Mouse (Mus musculus) frontal cortex, adult 2 months (tissue): ENCODE measurements around the gene A630001G21Rik. TPM values are rescaled to one million over a fixed set of nuclear protein-coding genes. Genes with fewer than 3 reads are reported as not detected.
"Not testable (repeated sequence)": the region's sequence is repeated elsewhere in the genome, so short reads cannot be mapped to it uniquely, and the experiment has no call there.

Experiments used
- DNase-seq, 2 experiments: peaks; one replicate each; pipeline ENCODE4 v3.0.0; 2022; ENCODE audit warnings: low spot score in 1 of 2; ENCODE audit errors: extremely low spot score in 1 of 2
- polyA plus RNA-seq: library from polyadenylated mRNA; depleted of rRNA; stranded (reverse); fragments of >200 nt; gene quantifications from 2 replicates; pipeline ENCODE4 v1.2.3, GENCODE M21; 2012; rRNA removed

Gene A630001G21Rik
- polyA plus RNA-seq = 1.2 and 1.3 TPM in 2 replicates

DNA sequence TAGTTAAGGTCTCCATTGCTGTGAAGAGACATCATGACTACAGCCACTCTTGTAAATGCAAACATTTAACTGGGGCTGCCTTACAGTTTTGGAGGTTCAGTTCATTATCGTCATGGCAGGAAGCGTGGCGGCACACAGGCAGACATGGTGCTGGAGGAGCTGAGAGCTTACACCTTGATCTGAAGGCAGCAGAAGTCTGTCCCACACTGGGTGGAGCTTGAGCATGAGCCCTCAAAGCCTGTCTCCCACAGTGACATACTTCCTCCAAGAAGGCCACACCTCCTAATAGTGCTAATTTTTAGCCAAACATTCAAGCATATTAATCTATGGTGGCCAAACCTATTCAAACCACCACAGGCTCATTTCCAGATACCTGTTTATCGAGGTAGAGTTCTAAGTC lies at the start of gene A630001G21Rik:
A630001G21Rik (minus strand) TSS at position 208 of the 400 bp plus-strand sequence.
- no peak for DNase-seq

DNA sequence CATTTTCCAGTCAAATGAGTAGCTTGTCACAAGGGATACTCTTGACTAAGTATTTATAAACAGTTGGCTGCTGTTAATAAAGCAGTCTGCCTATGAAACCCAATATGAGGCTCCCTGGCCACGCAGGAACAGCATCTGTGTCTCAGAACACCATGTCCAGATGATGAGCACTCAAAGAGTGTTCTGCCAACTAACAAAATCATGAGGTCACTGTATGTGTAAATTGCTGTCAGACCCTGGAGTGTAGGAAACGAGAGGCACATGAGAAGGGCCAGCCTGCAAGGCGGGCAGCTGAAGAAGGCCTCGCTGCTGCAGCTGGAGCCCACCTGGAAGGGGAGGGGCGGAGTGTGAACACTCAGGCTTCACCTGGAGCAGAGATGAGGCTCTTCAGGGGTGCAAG lies 48.7 kb upstream of the A630001G21Rik start:
- no peak for DNase-seq

DNA sequence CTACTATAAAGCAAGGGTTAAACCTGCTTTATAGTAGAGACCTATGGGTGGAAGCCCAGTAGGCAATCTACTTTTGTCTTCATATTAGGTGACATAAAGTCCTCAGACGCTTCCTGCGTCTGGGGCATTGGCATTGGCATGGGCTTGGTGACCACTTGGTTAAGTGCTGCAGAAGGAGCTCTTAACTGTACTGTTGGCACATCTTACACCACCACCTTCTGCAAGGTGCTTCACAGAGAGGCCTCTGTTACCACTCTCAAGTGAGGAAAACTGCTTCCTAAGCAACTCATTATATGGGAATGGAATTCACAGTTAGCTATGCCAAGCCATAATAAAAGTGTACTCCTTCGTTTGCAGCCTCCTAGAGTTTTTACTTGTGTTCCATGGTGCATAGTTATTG lies 46.5 kb upstream of the A630001G21Rik start:
- no peak for DNase-seq

DNA sequence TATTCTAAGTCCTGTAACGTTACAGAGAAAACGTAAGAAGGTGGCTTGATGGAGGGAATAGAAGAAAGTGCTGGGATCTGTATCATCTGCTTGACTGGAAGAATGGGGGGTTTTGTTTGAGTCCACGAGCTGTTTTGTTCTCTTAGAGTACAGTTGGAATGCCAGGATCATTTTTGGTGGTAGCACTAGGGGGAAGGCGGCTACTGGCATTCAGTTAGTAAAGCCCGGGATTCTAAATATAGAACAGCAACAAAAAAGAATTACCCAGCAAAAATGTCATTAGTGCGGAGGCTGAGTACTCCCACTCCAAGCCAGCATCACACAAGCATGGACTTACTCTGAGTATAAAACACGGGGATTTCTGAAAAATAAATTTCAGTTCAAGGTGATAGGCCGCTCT lies 43.8 kb upstream of the A630001G21Rik start:
- DNase-seq = no peak

DNA sequence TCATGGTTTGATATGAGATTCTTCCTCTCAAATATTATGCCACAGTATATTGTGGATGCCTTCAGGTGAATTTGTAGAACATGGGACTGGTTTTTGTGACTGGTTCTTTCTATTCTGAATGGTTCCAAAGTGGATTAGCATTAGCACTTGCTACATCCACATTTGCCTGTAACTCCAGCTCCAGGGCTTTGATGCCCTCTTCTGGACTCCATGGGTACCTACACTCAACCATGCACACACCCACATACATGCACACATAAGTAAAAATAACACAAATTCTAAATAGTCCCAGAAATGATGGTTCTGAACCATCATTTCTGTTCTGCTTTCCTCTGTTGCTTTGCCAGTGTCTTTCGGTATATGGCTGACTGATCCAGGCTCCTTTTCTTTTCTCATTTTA lies 41.3 kb upstream of the A630001G21Rik start:
- no peak for DNase-seq

DNA sequence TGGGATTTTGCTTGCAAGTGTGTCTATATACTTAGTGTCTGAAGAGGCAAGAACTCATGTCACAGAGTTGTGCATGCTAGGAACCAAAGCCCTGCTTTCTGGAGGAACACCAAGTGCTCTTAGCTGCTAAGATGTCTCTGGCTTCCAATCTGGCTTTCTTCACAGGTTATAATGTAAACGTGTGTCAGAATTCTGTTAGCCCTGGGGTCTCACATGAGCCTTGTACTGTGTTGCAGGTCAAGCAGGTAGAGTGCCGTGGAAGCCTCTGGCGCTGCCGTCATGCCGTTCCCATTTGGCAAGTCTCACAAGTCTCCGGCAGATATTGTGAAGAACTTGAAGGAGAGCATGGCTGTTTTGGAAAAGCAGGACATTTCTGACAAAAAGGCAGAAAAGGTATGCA lies 39.7 kb upstream of the A630001G21Rik start:
- DNase-seq = no peak

DNA sequence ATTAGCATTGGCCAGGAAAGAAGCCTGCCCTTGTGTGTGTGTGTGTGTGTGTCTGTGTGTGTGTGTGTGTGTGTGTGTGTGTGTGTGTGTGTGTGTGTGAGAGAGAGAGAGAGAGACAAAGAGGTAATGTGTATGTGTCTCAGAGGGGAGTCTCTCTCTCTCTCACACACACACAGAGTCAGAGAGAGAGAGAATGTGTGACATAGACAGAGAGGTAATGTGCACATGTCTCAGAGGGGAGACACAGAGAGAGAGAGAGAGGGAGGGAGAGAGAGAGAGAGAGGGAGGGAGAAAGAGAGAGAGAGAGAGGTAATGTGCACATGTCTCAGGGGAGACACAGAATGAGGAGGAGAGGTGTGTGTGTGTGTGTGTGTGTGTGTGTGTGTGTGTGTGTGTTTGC lies 35.8 kb upstream of the A630001G21Rik start:
- not testable (repeated sequence) for DNase-seq

DNA sequence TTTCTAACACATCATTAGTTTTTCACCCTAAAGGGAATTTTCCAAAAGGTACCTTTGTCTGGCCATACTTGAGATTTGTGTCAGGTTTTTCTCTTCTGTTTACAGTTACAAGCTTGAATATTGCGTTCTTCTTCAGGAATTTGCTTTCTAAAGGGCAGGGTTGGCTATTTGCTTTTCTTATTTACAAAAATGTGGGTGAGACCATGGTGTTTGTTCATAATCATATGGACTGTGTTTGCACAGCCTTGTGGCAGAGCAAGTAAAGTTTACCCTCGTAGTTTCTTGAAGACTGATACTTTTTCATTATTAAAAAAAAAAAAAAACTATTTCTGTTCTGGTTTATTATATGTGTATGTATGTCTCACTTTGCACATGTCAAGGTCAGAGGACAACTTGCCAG lies 32.3 kb upstream of the A630001G21Rik start:
- no peak for DNase-seq

DNA sequence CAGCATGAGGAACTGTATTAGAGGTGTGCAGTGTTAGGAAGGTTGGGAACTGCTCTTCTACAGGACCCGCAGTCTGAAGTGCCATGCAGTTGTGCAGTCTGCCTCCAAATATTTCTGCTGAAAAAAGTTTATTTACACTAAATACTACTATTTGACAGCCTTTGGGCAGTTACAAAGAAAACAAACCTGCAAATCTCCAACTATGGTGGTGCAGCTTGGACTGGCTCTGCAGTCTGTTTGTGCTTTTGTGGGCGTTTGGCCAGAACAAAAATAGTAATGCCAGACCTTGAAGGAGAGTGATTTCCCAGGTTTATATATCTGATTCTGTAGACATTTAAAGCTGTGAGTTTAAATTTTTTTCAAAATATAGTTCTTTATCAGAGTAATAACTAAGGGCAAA lies 31.9 kb upstream of the A630001G21Rik start:
- DNase-seq = no peak

DNA sequence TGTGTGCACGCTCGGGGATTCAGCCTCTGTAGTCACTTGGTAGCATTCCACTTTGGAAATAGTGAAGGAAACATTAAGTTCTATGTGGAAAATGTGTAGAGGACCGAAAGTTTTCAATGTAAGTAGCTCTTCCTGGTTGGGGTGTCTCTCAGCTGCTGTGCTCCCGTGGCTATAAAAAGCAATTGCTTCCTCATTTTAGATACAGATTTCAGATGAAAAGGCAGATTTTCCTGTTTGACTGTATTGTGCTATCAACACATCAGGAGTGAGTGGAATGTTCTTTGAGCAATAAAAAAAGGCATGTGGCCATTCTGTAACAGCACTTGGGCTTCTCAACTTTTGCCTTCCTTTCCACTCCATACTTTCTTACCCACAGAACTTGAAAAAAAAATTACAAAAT lies 30.8 kb upstream of the A630001G21Rik start:
- no peak for DNase-seq

DNA sequence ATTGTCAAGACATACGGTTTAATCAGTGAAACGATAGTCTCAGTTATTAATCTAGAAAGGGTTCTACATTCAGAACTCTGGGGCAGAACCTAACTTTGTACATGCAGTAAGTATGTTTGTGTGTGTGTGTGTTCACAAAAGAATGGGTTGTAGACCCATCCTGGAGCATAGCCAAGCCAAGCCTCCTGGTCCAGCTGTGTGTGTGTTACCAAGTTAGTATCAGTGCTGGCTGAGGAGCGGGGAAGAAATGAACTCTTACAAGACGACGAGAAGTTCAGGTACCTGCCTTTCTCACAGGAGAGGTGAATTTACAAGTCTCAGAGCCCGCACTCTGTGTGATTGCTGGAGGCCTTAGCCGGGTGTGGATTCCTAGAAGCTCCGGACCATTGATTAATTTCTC lies 26.1 kb upstream of the A630001G21Rik start:
- DNase-seq = no peak

DNA sequence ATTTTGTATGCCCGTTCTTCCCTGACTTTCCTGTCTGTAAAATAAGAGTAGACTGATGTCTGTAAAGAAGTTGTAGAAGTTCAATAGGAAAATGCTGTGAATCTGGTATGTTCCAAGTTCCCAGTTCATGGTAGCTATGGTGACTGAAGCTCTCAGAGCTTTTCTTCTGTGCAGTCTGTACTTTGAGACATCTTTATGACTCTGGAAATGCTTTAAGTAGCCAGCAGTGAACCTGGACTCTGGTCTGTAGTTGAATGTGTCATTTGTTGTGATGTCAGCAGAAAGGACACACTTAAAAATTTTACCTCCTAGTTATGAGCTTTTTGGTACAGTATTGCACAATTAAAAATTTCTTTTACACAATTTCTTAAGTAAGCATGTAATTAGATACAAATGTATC lies 24.1 kb upstream of the A630001G21Rik start:
- DNase-seq = no peak

DNA sequence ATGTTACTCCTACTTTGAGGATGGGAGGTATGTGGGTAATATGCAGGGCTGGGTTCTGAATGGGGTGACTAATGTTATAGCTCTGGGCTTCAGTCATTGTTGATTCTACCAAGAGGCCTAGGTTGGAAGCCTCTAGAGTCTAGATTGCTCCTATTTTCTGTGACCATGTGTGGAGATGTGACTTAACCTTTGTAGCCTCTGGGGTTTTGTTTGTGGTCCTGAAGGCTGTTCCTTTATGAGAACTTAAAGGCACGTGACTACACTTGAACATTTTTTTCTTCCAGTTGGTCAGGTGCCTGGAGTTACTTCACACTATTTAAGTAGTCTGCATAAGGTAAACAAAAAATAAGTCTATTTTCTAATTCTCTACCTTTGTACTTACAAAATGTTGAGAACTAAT lies 21.3 kb upstream of the A630001G21Rik start:
- DNase-seq = no peak

DNA sequence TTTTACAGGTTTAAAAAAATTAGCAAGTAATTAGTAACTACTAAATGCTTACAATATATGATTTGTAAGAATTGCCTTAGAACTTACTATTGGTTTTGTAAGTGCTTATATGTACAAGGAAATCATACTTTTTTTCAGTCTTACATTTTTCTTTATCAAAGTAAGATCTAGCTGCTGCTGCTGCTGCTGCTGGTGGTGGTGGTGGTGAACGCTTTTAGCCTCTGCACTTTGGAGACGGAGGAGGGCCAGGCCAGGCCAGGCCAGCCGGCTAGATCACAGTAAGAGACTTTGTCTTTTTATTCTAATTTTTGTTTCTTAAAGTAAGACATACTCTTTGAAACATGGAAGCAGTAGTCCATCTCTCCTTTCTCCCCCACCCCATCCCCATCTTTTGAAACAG lies 16.8 kb upstream of the A630001G21Rik start:
- no peak for DNase-seq

DNA sequence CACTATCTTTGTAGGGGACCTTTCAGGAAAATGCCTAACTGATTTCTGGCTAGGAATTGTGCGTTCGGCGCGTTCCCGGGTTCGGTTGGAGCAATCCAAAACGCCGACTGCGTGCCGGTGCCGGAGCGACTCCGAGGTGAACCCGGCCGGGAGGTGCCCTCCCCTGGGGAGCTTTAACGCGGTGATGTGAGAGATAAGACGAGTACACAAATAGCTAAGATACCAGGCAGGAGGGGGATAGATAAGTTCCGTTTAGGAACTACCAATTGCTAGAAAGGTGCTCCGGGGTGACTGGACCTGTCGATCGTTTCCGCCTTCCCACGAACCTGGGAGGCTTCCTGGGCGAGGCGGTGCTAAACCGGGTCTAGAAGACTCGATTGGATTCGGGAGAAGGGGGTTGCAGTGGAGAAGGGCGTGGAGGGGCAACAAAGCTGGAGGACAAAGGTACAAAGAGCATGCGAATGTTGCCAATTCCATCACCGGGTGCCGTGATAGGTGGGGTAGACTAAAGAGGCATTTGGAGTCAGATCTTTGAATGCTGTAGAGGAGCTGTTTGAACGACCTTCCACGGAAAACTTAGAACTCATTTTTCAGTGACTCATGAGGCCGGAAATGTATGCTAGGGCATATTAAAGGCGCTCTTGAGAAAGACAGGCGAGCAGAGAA lies 15.8 kb upstream of the A630001G21Rik start:
- DNase-seq = peak in 1 of 2 experiments; percentile 26

DNA sequence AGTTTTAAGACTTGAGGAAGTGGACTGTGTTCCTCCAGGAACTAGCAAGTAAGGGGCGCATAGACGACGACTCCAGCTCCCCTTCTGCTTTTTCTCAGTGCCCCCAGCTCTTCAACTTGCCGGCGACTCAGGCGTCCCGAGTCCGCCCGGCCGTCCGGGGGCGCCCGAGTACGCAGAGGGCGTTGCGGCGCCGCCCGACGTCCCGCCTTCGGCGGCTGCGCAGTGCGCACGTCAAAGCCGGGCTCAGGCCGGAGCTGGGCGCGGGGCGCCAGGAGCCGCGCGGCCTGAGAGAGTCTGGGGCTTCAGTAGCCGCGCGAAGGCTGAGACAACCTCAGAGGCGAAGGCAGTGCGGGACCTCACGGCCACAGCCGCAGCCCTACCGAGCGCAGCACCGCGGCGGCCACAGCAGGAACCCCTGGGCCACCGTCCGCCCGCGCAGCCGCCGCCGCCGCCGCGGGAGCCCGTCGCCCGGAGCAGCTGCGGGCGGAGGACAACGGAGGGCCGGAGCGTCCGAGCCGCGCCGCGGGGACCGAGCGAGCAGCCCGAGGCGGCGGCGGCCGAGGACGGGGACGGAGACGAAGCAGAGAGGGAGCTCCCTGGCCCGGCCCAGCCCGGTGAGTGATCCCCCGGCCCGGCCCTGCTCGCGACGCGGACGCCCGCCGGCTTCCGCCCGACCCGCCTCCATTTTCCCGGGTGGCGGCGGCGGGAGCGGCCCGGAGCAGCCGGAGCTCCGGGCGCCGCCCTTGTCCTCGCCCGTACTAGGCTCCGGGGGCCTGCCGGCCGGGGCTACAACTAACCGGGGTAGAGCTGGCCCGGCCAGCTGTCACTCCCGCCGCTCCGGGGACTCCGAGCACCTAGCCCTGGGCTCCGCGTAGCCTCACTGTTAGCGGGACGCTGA lies 15.0 kb upstream of the A630001G21Rik start, which contains the start of gene Cab39:
Cab39 (plus strand) TSS at position 234 of the 898 bp plus-strand sequence.
- peak; percentile 29 to 88 for DNase-seq

DNA sequence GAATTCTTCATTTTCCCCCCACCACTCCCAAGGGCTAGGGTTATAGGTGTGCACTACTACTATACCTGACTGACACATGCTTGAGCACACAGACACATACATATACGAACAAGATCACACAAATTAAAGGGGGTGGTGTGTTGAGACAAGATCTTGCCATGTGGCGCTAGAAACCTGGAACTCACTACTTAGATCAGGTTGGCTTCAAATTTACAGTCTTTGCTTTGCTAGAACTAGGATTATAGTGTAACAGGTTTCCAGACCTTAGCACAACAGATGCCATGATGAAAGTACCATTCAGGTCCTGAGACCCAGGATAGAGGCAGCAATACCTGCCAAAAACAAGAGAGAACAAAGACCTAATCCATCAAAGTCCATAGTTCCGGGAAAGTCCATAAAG lies 13.0 kb upstream of the A630001G21Rik start:
- no peak for DNase-seq

DNA sequence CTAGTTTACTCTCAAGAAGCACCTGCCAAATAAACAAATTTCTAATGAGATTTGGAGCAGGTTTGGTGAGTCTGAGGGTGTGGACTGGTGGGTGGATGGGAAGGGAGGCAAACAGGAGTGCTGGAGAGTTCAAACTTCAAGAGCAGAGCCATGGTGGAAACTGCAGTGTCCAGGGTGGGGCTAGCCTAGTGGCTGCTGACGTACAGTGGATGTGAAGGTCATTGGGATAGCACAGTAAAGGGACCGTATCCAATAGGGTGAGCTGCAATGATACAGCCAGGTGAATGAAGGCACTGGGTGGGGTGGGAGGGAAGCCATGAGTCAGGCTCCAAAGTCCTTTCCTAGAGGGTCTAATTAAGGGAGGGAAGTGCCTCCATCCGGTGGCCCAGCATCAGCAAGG lies 12.1 kb upstream of the A630001G21Rik start:
- no peak for DNase-seq

DNA sequence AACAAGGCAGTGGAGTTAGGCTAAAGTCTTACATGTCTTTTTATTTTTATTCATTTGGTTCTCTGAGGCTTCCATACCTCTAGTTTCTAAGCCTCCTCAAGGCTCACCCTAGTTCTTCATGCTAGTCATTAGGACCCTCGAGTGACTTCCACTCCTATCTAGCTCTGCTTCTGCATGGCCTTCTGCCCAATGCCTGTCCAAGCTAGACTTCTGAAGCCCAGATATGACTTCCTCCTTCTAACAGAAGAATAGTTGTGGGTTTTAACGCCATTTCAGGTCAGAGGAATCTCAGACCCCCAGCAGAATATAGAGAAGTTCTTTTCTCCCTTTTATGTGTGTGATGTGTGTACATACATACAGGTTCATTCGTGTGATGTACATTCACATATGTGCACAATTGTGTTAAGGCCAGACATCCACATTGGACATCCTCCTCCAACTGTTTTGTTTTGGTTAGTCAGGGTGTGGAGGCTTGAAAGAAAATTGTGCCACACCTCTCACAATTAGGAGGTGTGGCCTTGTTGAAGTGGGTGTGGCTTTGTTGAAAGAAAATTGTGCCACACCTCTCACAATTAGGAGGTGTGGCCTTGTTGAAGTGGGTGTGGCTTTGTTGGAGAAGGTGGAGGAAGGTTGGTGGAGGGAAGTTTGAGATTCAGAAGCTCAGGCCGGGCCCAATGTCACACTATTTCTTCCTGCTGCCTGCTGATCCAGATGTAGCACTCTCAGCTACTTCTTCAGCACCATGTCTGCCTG lies 1.2 kb upstream of the A630001G21Rik start:
- no peak for DNase-seq

DNA sequence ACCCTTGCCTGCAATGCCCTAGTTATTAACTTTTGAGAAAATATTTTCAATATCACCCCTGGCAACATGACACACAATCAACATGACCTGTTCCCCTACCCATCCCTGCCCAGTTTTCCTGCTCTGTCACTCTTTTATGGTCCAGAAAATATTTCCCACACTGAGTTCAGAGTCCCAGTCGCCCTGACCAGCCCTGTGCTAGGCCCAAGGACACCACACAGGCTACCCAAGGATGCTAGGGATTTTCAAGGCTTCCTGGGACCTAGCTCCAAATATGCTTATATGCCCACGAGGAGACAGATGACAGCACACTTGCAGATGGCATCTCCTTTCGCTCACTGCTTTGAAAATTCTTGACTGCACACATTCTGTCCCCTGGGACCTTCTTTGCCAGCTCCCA lies 569 bp upstream of the A630001G21Rik start:
- DNase-seq = no peak

DNA sequence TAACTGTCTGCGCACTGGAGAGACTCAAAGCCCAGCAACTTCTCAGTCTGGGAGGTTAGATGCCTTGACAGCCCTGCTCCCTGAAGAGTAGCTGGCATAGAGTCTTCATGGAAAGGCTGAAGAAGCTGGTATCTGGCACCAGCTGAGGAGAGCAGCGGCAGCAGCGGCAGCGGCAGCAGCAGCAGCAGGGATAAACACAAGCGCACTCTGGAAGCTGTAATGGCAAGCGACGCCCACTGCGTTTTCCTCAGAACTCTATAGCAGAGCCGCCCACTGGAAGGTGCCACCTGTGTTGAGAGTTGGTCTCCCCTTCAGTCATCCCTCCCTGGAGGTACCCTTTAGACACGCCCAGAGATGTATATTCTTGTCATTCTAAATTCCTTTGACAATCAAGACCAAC lies 2.3 kb downstream of the A630001G21Rik start:
- no peak for DNase-seq
